Mouse (Mus musculus): ENCODE results near the gene Cct5. TPM values are rescaled to one million over a fixed set of nuclear protein-coding genes. Genes with fewer than 3 reads are reported as not detected.

Gene Cct5
- polyA plus RNA-seq, 1 experiment from 2014 or later: 460 TPM

DNA sequence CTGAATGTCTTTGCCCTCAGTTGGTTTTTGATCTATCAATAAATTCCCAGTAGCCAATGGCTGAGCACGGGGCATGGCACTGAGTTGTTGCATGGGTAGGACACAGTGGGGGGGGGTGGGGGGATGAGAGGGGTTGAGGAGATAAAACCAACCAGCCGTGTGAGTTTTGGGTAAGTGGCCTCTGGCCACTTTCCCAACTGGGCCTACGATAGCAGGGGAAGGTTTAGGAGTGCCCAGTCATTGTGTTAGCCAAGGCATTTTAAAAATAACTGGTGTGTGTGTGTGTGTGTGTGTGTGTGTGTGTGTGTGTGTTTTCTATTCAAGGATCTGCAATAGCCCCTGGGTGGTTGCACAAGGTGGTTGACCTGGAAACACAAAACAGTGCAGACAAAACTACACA lies 58.4 kb downstream of the Cct5 start:
- Histone ChIP-seq H3K27ac (ENCODE audit: low read length) (no peak overlapping the region), H3K4me3 (replicated peaks; ENCODE audit: low read length) (no peak overlapping the region), H3K4me1 (ENCODE audit: control insufficient read depth, insufficient read depth, low read length) (peaks cover 14% of the 10 kb centered on the region), H3K4me2 (ENCODE audit: low read depth, low read length) (no peak overlapping the region), H3K36me3 (ENCODE audit: control insufficient read depth, insufficient read depth, low read length) (no peaks in the 10 kb centered on the region), H3K27me3 (ENCODE audit: control insufficient read depth, insufficient read depth, low read length) (no peaks in the 10 kb centered on the region), H3K9ac (ENCODE audit: low read length) (no peak overlapping the region), H3K9me3 (replicated peaks; ENCODE audit: control insufficient read depth, low read length) (no peaks in the 10 kb centered on the region)
- ATAC-seq (ENCODE audit: insufficient read depth, low FRiP score): no peak
- WGBS: 28% methylated on average over 3 of the region's 3 CpGs

DNA sequence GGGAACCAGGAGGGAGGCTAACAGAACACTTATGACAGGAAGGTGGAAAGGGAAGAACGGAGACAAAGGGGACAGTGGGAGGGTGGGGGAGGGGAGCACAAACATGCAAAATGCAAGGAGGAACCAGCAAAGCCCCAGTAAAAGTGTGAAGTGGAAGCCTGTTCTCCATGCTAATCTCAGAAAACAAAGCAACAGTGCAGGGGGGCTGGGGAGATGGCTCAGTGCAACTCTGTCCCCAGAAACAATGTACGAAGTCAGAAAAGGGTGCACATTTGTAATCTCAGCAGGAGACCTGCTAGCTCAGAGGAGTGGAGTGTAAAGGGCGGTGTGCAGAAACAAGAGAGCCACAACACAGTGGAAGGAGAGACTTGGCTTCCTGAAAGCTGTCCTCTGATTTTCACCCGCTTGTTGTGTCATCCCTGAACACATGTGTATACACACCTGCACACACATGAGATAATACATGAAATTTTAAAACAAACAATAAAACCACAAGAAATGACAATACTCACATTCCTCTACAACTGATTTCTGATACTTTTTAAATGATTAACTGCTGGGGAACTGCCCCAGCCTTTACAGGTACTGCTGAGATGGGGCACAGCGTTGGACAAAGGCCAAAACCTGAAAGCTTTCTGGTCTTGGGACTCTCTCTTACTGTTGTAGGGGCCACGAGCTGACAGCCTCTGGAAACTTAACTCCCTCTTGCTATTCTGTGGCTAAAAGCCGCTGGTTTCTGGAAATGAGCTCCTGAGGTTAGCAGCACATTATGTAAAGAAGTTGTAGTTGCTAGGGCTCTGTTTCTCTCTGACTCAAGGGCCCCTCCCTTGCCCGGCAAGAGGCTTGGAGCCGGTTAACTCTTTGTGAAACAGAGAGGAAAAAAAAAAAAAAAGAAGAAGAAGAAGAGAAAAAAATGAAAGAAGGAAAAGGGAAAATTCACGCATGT lies 59.3 kb downstream of the Cct5 start:
- H3K4me2 ChIP-seq (ENCODE audit: low read depth, low read length): 0 out of 2 replicates have a peak overlapping the region, but pooled peaks have one; percentile 1
- H3K4me1 ChIP-seq (ENCODE audit: control insufficient read depth, insufficient read depth, low read length): peaks cover 14% of the 10 kb centered on the region
- WGBS: 10% methylated on average over 10 of the region's 10 CpGs
- H3K9ac ChIP-seq (ENCODE audit: low read length): no peak overlapping the region; the same call in 1 of the 2 replicates
- no peaks in the 10 kb centered on the region for H3K36me3 ChIP-seq (ENCODE audit: control insufficient read depth, insufficient read depth, low read length)
- no peak overlapping the region for H3K4me3 ChIP-seq (replicated peaks; ENCODE audit: low read length)
- no peaks in the 10 kb centered on the region for H3K27me3 ChIP-seq (ENCODE audit: control insufficient read depth, insufficient read depth, low read length)
- peak overlapping the region; percentile 64 for H3K27ac ChIP-seq (ENCODE audit: low read length)
- ATAC-seq (ENCODE audit: insufficient read depth, low FRiP score): peak; percentile 33; the same call in 1 of the 2 replicates
- no peaks in the 10 kb centered on the region for H3K9me3 ChIP-seq (replicated peaks; ENCODE audit: control insufficient read depth, low read length)

Other genes starting within 250 kb of the Cct5 start
- gene Ankrd33b, start 234.1 kb downstream of the Cct5 start, polyA plus RNA-seq (2015; fragmentation: Nextera tagmentation; extraction: Ambion mirVana): 0.46 and 0.69 TPM in 2 replicates
- 2.2 and 2.3 TPM in 2 replicates for gene Ropn1l, start 148.1 kb downstream of the Cct5 start, polyA plus RNA-seq (2015; fragmentation: Nextera tagmentation; extraction: Ambion mirVana)
- gene March6, start 70.8 kb downstream of the Cct5 start, polyA plus RNA-seq (2015; fragmentation: Nextera tagmentation; extraction: Ambion mirVana): 30.1 and 30.2 TPM in 2 replicates
- gene Cmbl, start 36.4 kb downstream of the Cct5 start, polyA plus RNA-seq (2015; fragmentation: Nextera tagmentation; extraction: Ambion mirVana): 21.7 and 24.3 TPM in 2 replicates
- 13.2 and 13.6 TPM in 2 replicates for gene Fam173b, start within 50 bp of the Cct5 start, polyA plus RNA-seq (2015; fragmentation: Nextera tagmentation; extraction: Ambion mirVana)

Measured in stomach, embryonic 16.5 days (tissue).